Mouse (Mus musculus) G1E-ER4 (cell line): ENCODE measurements around the gene 2610528J11Rik. TPM values are rescaled to one million over a fixed set of nuclear protein-coding genes. Genes with fewer than 3 reads are reported as not detected.

Experiments used
- GATA1 ChIP-seq: IDR thresholded peaks from one replicate; pipeline ENCODE4 v1.8.0; 2012; ENCODE audit warnings: low read length, inconsistent platforms
- polyA plus RNA-seq: library from polyadenylated mRNA; stranded (reverse); fragments of >175 nt; gene quantifications from 2 replicates; pipeline ENCODE4 v1.2.3, GENCODE M21; 2012

The 2610528J11Rik gene
- polyA plus RNA-seq, 1 experiment: not detected

GRCm38 (mm10) chr4:118532663-118533062, 5.9 kb downstream of the 2610528J11Rik start:
- TF ChIP-seq GATA1: no peak

DNA sequence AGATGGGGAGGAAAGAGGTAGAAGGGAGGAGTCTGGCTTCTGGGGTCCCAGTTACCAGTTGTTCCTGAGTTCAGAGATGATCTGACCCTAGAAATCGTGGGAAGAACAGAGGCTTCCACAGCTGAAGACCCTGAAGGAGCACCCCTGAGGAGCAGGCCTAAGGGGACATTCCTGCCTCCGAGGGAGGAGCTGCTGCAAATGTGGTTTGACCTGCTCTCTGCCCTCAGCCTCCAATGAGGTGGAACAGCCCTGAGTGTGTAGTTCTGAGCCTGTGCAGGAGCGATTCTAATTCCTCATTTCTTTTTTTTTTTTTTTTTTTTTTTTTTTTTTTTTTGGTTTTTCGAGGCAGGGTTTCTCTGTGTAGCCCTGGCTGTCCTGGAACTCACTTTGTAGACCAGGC, 6.4 kb downstream of the 2610528J11Rik start:
- no peak for TF ChIP-seq GATA1

DNA sequence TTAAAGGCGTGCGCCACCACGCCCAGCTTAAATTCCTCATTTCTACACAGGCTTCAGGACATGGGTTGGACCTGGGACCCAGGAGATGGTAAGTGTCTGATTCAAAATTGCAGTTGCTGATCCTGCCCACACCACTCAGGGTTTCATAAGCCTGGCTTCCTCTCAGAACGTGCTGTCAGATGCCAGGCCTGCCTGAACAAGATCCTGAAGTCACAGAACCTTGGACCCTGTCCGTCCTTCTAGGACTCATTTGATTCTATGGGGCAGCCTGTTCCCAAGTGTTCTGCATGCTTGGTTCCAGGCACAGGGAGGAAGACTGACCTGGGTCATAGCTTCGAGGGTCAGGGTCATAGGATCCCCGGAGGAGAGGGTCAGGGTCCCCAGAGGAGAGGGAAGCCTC, 6.8 kb downstream of the 2610528J11Rik start:
- TF ChIP-seq GATA1: no peak

GRCm38 (mm10) chr4:118535610-118536009, 8.8 kb downstream of the 2610528J11Rik start:
- no peak for TF ChIP-seq GATA1

DNA sequence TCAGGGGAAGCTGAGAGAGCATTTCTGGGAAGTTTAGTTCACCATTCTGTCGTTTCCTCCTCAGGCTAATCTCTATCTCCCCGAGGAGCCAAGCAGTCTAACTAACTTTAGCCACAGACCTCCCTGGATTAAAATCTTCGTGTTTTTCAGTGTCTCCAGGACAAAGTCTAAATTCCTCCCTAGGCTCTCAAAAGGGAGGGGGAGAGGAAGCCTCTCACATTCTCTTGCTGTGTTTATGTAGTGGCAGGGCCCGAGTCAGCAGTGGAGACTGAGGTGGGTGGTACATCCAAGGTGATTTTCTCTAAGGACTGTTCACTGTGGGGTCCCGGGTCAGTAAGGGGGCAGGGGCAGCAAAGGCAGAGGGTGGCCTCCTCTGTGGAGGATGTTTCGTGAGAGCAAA, 11.0 kb downstream of the 2610528J11Rik start:
- TF ChIP-seq GATA1: no peak

DNA sequence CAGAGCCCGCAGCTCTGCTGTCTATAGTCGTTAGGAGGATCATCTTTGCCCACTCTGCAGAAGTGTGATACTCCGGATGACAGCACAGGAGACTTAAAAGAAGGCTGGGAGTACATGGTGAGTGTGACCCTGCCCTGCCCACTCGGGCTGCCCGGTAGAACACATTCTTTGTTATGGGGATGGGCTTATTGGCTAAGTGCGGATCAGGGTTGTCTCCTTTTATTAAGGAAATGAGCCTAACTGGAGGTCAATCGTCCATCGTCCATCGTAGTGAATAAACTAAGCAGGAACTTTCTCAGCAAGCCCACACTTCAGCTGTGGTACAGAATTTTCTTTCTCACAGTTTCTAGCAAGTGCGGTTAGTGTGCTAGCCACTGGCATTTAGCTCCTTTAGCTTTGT, 13.1 kb downstream of the 2610528J11Rik start:
- no peak for TF ChIP-seq GATA1

- no peak for TF ChIP-seq GATA1
Measured at GRCm38 (mm10) chr4:118542510-118543157, 15.8 kb downstream of the 2610528J11Rik start.

DNA sequence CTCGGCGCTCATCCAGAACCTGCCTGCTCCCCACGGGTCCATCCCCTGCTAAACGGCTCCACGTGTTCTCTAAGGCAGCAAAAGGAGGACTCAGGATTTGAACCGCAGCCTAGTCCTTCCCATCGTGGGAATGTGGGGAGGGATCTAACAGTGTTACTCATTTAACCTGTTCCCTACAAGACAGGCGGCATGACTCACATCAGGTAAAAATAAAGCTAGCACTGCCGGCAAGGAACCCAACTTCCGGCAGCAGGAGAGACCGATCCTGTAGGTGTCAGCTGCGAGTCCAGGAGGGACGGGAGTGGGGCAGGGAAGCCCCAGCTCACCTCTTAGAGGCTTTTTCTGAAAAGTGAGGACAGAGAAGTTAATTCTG, 16.3 kb downstream of the 2610528J11Rik start:
- TF ChIP-seq GATA1: no peak

- no peak for TF ChIP-seq GATA1
Measured at GRCm38 (mm10) chr4:118543592-118544260, 16.9 kb downstream of the 2610528J11Rik start, which contains the start of gene Tmem125. Gene Tmem125 (minus strand): TSS chr4:118544044.

DNA sequence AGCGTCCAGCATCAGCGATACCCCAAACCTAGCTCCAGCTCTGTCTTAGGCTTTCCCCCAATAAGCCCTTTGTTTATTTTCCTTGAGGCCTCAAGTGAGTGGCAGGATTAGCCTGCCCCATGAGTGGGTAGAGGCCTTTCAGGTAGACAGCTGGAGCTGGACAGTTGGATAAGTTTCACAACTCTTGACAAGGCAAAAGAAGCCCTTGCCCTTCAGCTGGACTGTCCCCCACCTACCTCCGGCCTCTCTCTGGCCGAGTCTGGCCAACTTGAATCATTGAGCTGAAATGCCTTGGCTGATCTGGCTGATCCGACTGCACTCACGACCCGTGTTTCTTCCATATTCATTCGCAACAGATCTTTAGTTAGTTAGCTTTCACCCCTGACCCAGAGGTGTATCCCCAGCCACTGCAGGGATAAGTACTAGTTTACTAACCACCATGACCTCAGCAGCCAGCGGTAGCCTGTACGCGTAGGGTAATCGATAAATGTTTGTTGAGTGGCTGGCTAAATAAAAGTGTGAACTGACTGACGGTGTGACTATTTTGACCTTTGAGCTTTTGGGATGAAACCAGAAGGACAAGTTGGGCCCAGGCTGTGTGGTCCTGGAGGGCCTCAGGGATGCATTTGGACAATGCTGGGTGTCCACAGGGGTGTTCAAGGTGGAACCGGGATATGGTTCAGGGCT, 17.8 kb downstream of the 2610528J11Rik start:
- no peak for TF ChIP-seq GATA1

DNA sequence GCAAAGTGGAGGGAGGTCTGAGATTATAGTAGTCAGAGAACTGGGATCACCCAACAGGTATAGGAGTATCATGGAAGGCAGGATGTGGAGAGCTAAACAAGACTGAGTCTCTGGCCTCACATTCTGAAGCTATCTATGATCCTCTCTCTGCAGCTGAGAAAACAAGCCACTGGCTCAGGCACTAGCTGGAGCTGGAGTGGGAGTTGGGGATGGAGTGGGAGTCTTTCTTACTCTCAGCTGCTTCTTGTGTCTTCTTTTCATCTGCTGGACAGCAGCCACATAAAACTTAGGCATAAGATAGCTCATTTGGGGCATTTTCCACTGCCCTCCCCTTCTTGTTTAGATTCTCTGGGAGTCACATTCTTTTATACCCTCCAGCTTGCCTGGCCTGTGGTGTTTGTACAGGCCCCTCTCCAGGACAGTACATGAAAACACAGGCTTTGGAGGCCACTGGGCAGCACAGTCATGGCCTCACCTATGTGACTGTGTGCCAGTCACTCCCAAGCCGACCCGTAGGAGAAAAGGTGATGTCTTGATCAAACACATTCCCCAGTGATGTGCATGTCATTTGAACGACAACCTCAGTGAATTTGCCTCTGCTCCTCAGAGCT, 26.3 kb downstream of the 2610528J11Rik start:
- no peak for TF ChIP-seq GATA1

DNA sequence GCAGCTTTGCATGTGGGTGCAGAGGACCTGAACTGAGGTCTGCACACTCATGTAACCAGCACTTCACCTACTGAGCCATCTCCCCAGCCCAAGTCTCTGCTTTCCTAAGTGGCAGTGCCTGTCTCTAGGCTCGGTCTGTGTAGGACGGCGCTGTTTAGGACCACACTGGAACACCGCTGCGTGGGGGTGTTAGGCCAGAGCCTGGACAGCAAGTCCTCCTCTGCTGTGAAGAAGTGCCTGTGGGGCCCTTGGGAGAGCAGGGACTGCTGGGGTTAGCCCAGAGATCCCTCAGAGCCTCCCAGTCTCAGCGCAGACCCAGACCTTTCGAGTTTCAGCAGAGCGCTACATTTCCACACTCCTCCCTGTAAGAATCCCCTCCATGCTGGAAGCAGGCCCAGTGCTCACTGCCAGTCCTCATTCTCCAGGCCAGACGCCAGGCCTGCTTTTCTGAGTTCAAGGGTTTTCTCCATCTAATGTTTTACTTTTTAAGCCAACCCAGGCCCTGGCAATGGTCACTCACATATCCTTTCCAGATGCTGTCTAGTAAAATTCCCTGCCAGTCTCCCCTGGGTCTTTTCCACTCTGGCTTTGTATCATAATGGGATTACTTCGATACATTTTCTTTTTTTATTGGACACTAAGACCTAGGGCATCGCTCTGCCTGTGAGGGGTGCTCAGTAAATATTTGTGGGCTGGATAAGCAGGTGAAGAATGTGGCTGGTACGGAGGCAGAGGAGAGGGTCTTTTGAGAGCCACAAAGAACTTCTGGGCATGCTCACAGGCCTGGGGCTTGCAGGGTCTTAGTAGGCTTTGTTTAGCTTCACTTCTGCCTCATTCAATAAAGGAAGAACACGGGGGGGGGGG, 37.5 kb downstream of the 2610528J11Rik start:
- TF ChIP-seq GATA1: no peak

DNA sequence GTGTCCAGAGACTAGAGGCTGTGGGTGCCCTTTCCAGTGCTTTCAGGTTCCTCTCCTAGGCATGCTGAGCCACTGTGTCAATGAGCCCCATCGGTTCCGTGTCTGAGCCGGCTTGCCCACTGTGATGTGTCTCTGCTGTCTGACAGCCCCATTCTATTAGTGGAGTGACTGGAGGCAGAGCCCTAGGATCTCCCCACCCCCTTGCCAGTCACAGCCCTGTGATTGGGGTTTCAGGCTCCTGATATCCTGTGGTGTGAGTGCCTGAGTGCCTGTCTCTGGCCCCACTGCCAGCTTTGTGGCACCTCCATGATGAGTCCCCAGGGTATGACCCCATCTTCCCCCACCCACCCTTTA, 38.1 kb downstream of the 2610528J11Rik start:
- no peak for TF ChIP-seq GATA1

DNA sequence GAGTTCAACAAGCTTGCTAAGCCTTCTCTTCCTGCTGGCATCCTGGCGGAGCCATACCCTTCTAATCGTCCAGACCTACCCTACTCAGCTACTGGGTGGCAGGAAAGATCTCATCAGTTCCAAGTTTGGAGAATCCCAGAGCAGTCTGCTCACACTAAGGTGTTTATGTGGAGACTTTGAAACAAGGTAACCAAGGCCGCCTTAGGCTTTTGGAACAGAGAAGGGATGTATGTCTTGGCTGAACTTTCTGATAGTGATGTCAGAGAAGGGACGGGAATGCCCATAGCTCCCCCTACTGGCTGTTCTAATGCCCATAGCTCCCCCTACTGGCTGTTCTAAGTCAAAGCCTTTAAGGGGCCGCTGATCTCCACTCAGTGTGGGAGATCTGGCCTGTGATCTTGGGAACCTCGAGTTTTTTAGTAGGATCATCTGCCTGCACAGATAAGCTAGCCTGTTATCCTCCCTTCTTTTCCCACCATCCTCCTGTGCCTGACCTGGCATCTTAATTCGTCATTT, 39.4 kb downstream of the 2610528J11Rik start:
- no peak for TF ChIP-seq GATA1

GRCm38 (mm10) chr4:118568709-118569108, 41.9 kb downstream of the 2610528J11Rik start:
- no peak for TF ChIP-seq GATA1
